Mouse (Mus musculus) liver, embryonic 12.5 days (tissue): ENCODE results near the gene Cdkn2a. TPM values are rescaled to one million over a fixed set of nuclear protein-coding genes. Genes with fewer than 3 reads are reported as not detected.

ENCODE experiments used
- ATAC-seq: fragments of 200-750 bp; cut with Nextera tagmentation; 2 replicates; pipeline ENCODE4 v1.8.0; 2017; ENCODE audit warnings: moderate number of reproducible peaks, mild to moderate bottlenecking, moderate library complexity
- H3K27ac ChIP-seq: fragments of 300-500 bp; sonication (generic); 2 replicates; pipeline ENCODE4 v1.5.1; 2016; ENCODE audit warnings: mild to moderate bottlenecking
- H3K27me3 ChIP-seq: fragments of 300-500 bp; sonication (generic); replicated peaks from 2 replicates; pipeline ENCODE4 v1.6.1; 2016; ENCODE audit warnings: mild to moderate bottlenecking, moderate library complexity
- H3K36me3 ChIP-seq: fragments of 300-500 bp; sonication (generic); 2 replicates; pipeline ENCODE4 v1.6.1; 2016; ENCODE audit warnings: mild to moderate bottlenecking, moderate library complexity
- H3K4me1 ChIP-seq: fragments of 300-500 bp; sonication (generic); 2 replicates; pipeline ENCODE4 v1.6.1; 2016
- H3K4me2 ChIP-seq: fragments of 300-500 bp; sonication (generic); 2 replicates; pipeline ENCODE4 v1.6.1; 2016; ENCODE audit warnings: mild to moderate bottlenecking, moderate library complexity
- H3K4me3 ChIP-seq: fragments of 300-500 bp; sonication (generic); 2 replicates; pipeline ENCODE4 v1.5.1; 2016; ENCODE audit warnings: mild to moderate bottlenecking, moderate library complexity
- H3K9ac ChIP-seq: fragments of 300-500 bp; sonication (generic); 2 replicates; pipeline ENCODE4 v1.6.1; 2016; ENCODE audit warnings: mild to moderate bottlenecking, moderate library complexity
- H3K9me3 ChIP-seq: fragments of 300-500 bp; sonication (generic); replicated peaks from 2 replicates; pipeline ENCODE4 v1.6.1; 2016; ENCODE audit warnings: mild to moderate bottlenecking, moderate library complexity
- WGBS: fragments of 180-500 bp; shearing (Covaris S2); methylation state at CpG from one replicate; pipeline ENCODE4 v1.1.7; 2016; ENCODE audit not compliant: insufficient replicate concordance; 5-methylcytosine and 5-hydroxymethylcytosine counted together
- polyA plus RNA-seq: library from polyadenylated mRNA; unstranded; fragments of >200 nt; fragmentation: Nextera tagmentation; extraction: Ambion mirVana; gene quantifications from 2 replicates; pipeline ENCODE4 v1.2.1, GENCODE M21; 2016

Gene Cdkn2a
- not detected in 2 replicates for polyA plus RNA-seq

DNA sequence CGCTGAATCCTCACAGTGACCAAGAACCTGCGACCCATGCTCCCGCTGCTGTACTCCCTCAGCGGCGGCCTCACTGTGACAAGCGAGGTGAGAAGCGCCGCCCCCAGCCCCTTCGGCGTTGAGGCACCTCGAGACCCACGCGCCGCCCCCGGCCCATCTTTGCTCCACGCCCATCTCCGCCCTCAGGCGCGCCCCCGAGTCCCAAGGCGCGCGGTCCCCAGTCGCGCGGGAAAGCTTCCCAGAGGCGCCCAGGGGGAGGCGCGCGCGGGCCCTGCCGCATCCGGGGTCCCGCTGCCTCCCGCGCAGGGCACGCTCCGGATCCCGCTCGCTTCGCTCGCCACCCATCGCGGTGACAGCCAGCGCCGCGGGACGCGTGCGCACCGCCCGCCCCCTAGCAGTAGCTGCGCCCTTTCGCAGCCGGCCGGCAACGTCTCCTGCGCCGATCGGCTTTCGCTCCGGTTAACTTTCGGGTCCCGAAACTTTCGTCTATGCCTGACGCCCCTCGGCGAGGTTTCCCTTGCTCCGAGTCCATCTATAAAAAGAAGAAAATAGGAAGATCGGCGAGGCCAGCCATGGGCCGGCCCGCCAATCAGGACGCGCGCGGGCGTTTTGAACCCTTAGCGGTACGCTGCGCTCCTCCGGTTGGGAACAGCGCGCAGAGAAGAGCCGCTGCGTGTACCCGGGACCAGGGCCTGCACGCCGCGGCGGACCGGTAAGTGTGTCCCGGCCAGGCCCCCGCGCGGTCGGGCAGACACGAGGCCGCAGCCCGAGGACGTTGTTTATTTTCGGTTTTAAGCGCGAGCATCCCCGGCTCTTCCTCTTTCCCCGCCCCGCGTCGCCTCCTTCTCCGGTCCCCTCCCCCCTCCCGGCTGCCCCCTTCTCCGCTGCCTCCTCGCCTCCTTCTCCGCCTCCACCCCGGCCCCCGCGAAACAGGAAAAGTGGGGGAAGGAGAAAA is at the start of gene Cdkn2a:
TSS of gene Cdkn2a (minus strand) at position 168 of the 955 bp plus-strand sequence.
- peaks cover 88% of the 10 kb centered on the region for H3K27me3 ChIP-seq

DNA sequence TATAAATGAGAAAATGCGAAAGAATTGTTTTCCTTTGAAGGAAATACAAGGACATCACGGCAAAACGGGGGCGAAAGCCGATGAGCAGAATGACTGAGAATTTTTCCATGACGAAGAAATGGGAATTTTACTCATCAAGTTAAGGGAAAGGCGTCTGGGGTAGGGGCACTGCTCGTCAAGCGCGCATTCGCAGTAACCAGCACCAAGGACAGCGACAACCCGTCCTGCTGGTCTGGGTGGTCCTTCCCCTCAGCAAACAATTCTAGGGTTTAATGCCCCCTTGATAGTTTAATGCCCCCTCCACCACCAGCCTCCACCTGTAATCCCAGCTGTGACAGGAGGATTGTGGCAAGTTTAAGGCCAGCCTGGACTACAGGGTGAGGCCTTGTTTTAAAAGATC is 19.0 kb upstream of the Cdkn2a start:
- H3K36me3 ChIP-seq = no peaks in the 10 kb centered on the region
- peaks cover 14% of the 10 kb centered on the region for H3K4me1 ChIP-seq
- H3K9me3 ChIP-seq = no peaks in the 10 kb centered on the region
- H3K27me3 ChIP-seq = peaks cover 47% of the 10 kb centered on the region
- H3K9ac ChIP-seq = no peak overlapping the region
- no peak overlapping the region for H3K4me2 ChIP-seq
- no peak overlapping the region for H3K27ac ChIP-seq
- no peak overlapping the region for H3K4me3 ChIP-seq
- no peak for ATAC-seq
- WGBS = 17% methylated on average over 13 of the region's 13 CpGs

More for the DNA sequence above, at the start of gene Cdkn2a:
- Histone ChIP-seq H3K9me3 (no peaks in the 10 kb centered on the region), H3K27ac (no peak within 1 kb of the TSS), H3K4me3 (peak within 1 kb of the TSS; percentile 64), H3K9ac (no peak within 1 kb of the TSS), H3K36me3 (no peaks in the 10 kb centered on the region), H3K4me2 (peak within 1 kb of the TSS; percentile 83), H3K4me1 (peaks cover 12% of the 10 kb centered on the region; the same call in 1 of the 2 replicates)
- WGBS = 2% methylated on average over 110 of the region's 117 CpGs
- ATAC-seq = peak; percentile 62

DNA sequence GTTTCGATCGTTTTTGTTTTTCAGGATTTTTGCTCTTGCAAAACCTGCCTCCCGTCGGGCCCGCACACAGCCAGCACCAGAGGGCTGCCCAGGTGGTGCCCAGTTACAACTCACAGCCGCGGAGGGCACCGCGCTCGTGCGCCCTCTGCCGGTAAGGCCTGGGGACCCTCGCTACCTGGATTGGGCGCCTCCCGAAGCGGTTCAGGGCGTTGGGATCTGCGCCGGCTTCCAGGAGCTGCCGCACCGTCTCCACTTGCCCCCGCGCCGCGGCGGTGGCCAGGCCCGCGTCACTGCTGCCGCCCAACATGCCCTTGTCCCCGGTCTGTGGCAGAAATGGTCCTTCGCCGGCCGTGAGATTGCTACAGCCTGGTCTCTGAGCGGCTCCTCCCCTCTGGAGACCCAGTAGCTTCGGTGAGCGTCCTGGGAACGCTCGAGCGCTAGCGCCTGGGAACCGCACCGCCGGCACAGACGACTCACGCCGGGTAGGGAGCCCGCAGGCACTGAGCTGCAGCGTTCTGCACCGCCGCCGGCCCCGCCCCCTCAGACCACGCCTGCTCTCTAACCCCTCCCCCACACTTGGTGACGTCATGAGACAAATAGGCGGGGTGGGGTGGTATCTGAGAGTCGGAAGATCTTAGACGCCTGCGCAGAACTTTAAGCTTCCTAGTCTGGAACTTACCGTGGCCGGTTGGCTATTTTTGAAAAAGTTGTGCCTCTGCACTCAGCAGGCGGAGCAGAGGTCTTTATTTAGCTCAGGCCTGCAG is 16.2 kb upstream of the Cdkn2a start, which contains the start of gene Cdkn2b:
TSS of gene Cdkn2b (minus strand) at position 549 of the 764 bp plus-strand sequence.
- Histone ChIP-seq H3K9ac (peak within 1 kb of the TSS; percentile 58), H3K9me3 (no peaks in the 10 kb centered on the region), H3K27me3 (peaks cover 75% of the 10 kb centered on the region), H3K36me3 (no peaks in the 10 kb centered on the region), H3K4me1 (peaks cover 14% of the 10 kb centered on the region), H3K27ac (no peak within 1 kb of the TSS), H3K4me3 (peak within 1 kb of the TSS; percentile 65), H3K4me2 (peak within 1 kb of the TSS; percentile 99)
- under 1% methylated on average over 61 of the region's 61 CpGs for WGBS
- peak; percentile 93 for ATAC-seq

DNA sequence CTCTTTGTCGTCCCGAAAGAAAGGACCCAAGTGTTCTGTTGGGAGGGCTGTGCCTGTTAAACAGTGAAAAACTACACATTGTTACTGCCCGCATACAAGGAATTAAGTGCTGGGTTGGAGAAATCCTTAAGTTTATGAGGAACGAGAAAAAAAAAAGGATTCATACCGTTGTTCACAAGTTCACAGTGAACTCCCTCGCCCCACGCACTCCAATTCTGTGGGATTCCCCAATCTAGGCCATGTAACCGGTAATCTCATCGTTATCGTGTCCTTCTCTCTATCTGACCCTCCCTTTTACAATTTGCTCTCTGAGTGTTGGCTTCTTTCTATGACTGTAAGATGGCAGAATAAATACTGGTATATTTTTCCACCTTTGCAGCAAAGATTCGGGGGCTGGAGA is 15.5 kb upstream of the Cdkn2a start:
- Histone ChIP-seq H3K9ac (no peak overlapping the region), H3K4me1 (peaks cover 14% of the 10 kb centered on the region), H3K36me3 (no peaks in the 10 kb centered on the region), H3K27me3 (peaks cover 81% of the 10 kb centered on the region), H3K9me3 (no peaks in the 10 kb centered on the region), H3K27ac (no peak overlapping the region), H3K4me3 (peak overlapping the region; percentile 65), H3K4me2 (peak overlapping the region; percentile 99)
- 6% methylated on average over 11 of the region's 11 CpGs for WGBS
- no peak for ATAC-seq

DNA sequence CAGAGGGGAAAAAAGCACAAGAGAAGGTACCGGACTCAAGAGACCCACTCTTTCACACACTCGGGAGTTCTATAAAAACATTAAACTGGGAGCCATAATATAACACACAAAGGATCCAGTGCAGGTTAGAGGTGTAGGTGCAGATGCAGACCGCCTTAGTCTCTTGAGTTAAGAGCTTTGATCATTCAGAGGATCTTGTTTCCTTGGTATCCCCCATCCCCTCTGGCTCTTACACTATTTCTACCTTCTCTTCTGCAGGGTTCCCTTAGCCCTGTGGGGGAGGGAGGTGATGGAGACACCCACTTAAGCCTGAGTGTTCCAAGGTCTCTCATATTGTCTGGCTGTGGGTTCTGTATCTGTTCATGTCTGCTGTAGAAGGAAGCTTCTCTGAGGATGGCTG is 13.5 kb upstream of the Cdkn2a start:
- peaks cover 94% of the 10 kb centered on the region for H3K27me3 ChIP-seq
- no peak overlapping the region for H3K27ac ChIP-seq
- H3K36me3 ChIP-seq = no peaks in the 10 kb centered on the region
- no peak overlapping the region for H3K4me2 ChIP-seq
- 17% methylated on average over 3 of the region's 3 CpGs for WGBS
- peaks cover 14% of the 10 kb centered on the region for H3K4me1 ChIP-seq
- no peaks in the 10 kb centered on the region for H3K9me3 ChIP-seq
- H3K4me3 ChIP-seq = no peak overlapping the region
- H3K9ac ChIP-seq = no peak overlapping the region
- no peak for ATAC-seq

DNA sequence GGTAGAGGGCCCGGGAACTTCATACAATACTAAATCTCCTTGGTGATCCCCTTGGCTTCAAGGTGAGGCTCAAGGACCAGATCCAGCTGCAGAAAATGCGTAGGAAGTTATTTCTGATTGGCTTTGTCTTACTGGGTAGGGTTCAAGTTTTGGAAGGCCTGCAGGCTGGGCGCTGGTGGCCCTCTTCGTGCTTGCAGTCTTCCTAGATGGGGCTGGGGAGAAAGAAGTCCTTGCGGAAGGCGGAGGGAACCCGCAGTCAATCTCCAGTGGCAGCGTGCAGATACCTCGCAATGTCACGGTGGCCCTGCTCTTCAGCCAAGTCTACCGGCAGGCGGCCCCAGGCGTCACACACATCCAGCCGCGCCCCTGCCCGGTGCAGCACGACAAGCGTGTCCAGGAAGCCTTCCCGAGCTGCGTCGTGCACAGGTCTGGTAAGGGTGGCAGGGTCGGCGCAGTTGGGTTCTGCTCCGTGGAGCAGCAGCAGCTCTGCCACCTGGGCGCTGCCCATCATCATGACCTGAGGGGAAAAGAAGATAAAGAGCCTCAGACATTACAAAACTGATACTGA is 12.4 kb upstream of the Cdkn2a start:
- Histone ChIP-seq H3K4me1 (peaks cover 14% of the 10 kb centered on the region), H3K27ac (no peak overlapping the region), H3K4me2 (no peak overlapping the region), H3K4me3 (no peak overlapping the region), H3K27me3 (peaks cover 94% of the 10 kb centered on the region), H3K36me3 (no peaks in the 10 kb centered on the region), H3K9me3 (no peaks in the 10 kb centered on the region), H3K9ac (no peak overlapping the region)
- no peak for ATAC-seq
- WGBS = 2% methylated on average over 25 of the region's 25 CpGs

DNA sequence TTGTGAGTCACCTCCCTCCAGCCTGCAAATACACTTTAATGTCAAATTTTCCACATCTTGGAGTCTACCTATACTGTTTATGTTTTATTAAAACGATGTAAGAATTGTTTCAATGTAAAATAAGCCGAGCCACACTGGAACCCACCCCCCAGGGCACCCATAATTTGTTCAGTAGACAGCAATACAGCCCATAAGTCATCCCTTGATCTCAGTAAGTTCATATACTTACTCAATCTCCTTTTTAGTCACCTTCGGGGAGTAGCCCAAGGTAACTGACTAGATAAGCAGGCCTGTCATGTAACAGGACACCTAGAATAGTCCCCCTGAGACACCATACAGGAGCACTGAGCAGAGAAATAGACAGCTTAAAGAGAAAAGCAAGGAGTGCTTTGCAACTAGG is 11.2 kb upstream of the Cdkn2a start:
- no peak overlapping the region for H3K4me2 ChIP-seq
- H3K4me1 ChIP-seq = peaks cover 7% of the 10 kb centered on the region
- H3K4me3 ChIP-seq = no peak overlapping the region
- no peak overlapping the region for H3K27ac ChIP-seq
- 8% methylated on average over 3 of the region's 3 CpGs for WGBS
- H3K36me3 ChIP-seq = no peaks in the 10 kb centered on the region
- no peak overlapping the region for H3K9ac ChIP-seq
- no peaks in the 10 kb centered on the region for H3K9me3 ChIP-seq
- H3K27me3 ChIP-seq = peaks cover 91% of the 10 kb centered on the region
- no peak for ATAC-seq

DNA sequence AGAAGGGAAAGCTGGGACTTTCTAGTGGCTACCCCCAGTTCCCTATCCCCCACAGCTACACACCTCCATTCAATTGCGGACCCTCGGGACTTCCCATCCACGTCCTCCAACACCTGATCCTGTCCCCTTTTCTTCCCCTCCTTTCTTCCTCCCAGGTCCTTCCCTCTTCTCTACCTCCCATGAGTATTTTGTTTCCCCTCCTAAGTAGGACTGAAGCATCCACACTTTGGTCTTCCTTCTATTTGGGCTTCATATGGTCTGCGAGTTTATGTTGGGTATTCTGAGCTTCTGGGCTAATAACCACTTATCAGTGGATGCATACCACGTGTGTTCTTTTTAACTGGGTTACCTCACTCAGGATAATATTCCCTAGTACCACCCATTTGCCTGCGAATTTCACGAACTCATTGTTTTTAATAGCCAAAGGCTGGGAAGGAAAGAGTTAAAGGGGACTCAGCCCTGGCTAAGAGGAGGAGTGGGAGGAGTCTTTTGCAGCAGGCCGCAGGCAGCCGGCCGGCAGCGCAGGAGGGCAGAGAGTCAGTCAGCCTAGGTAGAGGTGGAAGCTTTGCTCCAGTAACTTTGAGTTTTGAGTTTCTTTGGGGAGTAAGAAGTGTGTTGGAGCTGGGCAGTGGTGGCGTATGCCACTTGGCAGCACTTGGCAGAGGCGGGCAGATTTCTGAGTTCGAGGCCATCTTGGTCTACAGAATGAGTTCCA is 9.0 kb upstream of the Cdkn2a start:
- Histone ChIP-seq H3K27me3 (peaks cover 90% of the 10 kb centered on the region), H3K4me1 (no peaks in the 10 kb centered on the region), H3K9ac (no peak overlapping the region), H3K9me3 (no peaks in the 10 kb centered on the region), H3K27ac (no peak overlapping the region), H3K4me3 (no peak overlapping the region), H3K36me3 (no peaks in the 10 kb centered on the region), H3K4me2 (no peak overlapping the region)
- no peak for ATAC-seq
- 3% methylated on average over 14 of the region's 14 CpGs for WGBS

DNA sequence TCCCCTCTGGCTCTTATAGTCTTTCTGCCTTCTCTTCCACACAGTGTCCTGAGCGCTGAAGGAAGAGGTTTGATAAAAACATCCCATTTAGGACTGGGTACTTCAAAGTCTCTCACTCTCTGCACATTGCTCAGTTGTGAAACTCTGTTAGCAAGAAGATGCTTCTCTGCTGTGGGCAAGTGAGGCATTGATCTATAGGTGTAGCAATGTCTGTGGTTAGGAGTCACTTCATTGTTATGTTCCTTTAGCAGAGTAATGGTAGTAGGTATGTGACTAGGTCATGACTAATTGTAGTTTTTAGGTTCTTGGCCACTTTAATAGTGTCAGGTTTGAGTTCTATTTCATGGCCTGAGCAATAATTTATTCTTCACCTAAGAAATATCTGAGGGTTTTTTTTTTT is 7.7 kb upstream of the Cdkn2a start:
- no peak for ATAC-seq
- H3K27ac ChIP-seq = no peak overlapping the region
- no peaks in the 10 kb centered on the region for H3K9me3 ChIP-seq
- no peak overlapping the region for H3K9ac ChIP-seq
- H3K27me3 ChIP-seq = peaks cover 86% of the 10 kb centered on the region
- 6% methylated on average over 1 of the region's 1 CpGs for WGBS
- no peak overlapping the region for H3K4me3 ChIP-seq
- no peak overlapping the region for H3K4me2 ChIP-seq
- H3K4me1 ChIP-seq = no peaks in the 10 kb centered on the region
- H3K36me3 ChIP-seq = no peaks in the 10 kb centered on the region

DNA sequence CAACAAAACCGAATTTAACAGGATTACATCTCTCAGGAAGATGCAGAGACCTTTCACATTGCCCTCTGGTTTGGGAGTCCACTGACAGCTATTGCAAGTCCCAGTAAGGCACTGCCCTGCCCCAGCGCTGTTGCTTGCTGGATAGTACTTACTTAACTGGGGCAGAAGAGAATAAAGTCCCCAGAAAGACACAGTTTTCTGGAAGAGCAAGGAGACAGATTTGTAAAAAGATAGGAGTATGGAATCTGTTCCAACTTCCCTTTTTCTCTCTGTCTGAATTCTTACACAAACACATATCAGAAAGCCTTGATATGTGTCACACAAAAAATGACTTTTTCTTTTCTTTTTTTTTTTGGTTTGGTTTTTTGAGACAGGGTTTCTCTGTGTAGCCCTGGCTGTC is 5.3 kb upstream of the Cdkn2a start:
- no peak for ATAC-seq

DNA sequence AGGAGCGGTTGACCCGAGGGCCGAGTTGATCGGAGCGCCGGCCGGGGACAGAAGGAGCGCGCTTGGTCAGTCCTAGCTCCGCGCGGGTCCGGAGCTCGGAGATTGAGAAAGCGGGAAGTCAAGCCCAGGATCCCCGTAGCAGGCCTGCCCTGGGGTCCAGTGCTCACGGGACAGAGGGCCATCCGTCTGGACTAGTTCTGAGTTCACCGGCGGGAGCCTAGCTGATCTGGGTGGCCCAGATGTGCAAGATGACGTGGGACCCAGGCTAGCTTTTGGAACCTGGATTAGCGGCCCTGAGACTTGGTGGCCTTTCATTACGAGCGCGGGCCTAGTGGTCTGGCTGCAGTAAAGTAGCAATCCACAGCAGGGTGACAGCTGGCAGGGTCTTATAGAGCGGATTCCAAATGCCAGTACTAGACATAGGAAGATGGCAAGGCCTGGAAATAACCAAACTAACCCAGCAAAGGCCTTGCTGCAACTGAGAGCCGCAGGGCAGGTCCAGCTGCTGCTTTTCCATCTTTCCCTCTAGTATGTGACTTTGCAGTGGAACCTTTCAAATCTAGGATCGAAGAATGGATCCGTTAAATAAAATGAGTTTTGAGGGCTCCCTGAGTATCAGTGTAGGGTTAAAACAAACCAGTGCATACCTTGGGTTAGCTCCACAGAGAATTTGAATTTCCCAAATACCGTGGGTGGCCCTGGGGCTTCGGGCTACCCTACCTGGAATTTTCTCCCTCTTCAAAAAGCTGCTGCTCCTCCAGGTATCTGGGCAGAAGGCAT is 1.2 kb upstream of the Cdkn2a start:
- Histone ChIP-seq H3K4me2 (peak overlapping the region; percentile 83), H3K4me1 (peaks cover 12% of the 10 kb centered on the region; the same call in 1 of the 2 replicates), H3K4me3 (peak overlapping the region; percentile 64), H3K9ac (no peak overlapping the region), H3K36me3 (no peaks in the 10 kb centered on the region), H3K27ac (no peak overlapping the region), H3K9me3 (no peaks in the 10 kb centered on the region), H3K27me3 (peaks cover 88% of the 10 kb centered on the region)
- no peak for ATAC-seq
- WGBS = 5% methylated on average over 31 of the region's 31 CpGs

More for the DNA sequence above, 5.3 kb upstream of the Cdkn2a start:
- H3K36me3 ChIP-seq = no peaks in the 10 kb centered on the region
- no peak overlapping the region for H3K4me3 ChIP-seq
- 4% methylated on average over 2 of the region's 2 CpGs for WGBS
- no peak overlapping the region for H3K9ac ChIP-seq
- peaks cover 7% of the 10 kb centered on the region; the same call in 1 of the 2 replicates for H3K4me1 ChIP-seq
- H3K4me2 ChIP-seq = no peak overlapping the region
- peaks cover 87% of the 10 kb centered on the region for H3K27me3 ChIP-seq
- H3K27ac ChIP-seq = no peak overlapping the region
- no peaks in the 10 kb centered on the region for H3K9me3 ChIP-seq
